Mouse (Mus musculus): ENCODE data around the gene Cldn20.

DNA sequence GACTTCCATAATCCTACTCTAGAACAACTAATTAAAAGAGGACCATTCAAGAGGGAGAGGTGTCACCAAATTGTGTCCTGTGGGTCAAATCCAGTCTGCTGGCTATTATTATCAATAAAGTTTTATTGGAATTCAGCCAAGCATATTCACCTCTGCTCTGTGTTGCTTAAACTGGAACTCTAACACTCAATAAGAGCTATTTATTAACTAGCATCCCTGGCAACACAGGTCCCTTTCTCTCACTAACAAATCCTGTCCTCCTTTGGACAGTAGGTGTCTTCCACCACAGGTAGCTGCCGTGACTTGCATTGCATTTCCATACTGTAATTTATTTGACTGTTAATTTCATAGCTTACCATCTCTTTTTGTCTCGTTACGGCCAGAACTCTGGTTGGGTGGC, 36.3 kb upstream of the Cldn20 start:
- TF ChIP-seq CTCF (IDR thresholded peaks at IDR 0.05), result no peak
- no peak for TF ChIP-seq EP300 (IDR thresholded peaks at IDR 0.05)
